Mouse (Mus musculus): ENCODE data around the gene Vdac1.

DNA sequence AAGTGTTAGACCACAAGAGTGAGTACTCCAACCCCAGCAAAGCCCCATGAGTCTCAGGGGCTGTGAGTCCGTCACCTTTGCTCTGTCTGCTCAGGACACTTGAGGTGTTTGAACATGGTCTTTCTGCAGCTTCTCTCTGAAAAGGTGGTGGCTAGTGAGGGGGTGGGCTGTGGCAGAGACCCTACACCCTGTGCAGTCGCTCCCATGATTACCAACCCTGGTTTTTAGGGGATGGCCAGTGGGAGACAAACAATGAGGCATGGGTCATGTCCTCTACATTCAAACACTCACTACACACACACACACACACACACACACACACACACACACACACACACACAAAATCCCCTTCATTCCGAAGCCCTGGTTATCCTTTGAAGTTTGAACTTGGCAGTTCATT lies 33.3 kb upstream of the Vdac1 start:
- TF ChIP-seq CTCF (IDR thresholded peaks at IDR 0.05; ENCODE audit: insufficient read depth, low read depth, low read length), result no peak
- TF ChIP-seq POLR2A (IDR thresholded peaks at IDR 0.05; ENCODE audit: insufficient read depth, low read depth, low read length), result no peak
